Mouse (Mus musculus): ENCODE measurements around the gene Atrip.

DNA sequence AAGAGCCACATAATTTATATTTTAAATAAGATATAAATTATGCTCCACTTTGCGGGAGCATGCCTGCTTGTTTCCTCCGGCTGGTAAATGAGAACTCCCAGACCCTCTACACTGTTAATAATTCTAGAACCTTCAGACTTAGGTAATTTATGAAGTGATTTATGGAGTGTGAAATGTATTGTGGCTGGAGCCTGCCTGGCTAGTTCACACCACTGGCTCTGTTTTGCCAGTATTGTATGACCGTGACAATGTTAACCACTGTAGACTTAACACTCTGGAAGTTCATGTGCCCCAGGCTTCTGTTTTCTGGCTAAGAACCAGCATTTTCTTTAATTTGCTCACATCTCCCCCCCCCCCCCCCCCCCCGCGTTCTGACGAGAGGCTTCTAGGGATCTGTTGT lies 33.4 kb upstream of the Atrip start:
- no peak for TF ChIP-seq CTCF (IDR thresholded peaks at IDR 0.05; ENCODE audit: control insufficient read depth, insufficient read depth, low read length)
- TF ChIP-seq POLR2A (IDR thresholded peaks at IDR 0.05; ENCODE audit: borderline replicate concordance, control insufficient read depth, low read depth, low read length): no peak

All from bone marrow, adult 2 months (tissue).